Mouse (Mus musculus) regulatory T cell (primary cell): Measurements from ENCODE around the gene Wnk4.
"Not testable (repeated sequence)": the region's sequence is repeated elsewhere in the genome, so short reads cannot be mapped to it uniquely, and the experiment has no call there.

ENCODE experiments used
- in situ Hi-C: fragments of 300-600 bp; cut with MboI, MseI; formaldehyde crosslinking; loops from one replicate; pipeline ENCODE4 v1.15.1; 2025; ENCODE audit warnings: high pct_unique_total_duplicates

The Wnk4 gene

DNA sequence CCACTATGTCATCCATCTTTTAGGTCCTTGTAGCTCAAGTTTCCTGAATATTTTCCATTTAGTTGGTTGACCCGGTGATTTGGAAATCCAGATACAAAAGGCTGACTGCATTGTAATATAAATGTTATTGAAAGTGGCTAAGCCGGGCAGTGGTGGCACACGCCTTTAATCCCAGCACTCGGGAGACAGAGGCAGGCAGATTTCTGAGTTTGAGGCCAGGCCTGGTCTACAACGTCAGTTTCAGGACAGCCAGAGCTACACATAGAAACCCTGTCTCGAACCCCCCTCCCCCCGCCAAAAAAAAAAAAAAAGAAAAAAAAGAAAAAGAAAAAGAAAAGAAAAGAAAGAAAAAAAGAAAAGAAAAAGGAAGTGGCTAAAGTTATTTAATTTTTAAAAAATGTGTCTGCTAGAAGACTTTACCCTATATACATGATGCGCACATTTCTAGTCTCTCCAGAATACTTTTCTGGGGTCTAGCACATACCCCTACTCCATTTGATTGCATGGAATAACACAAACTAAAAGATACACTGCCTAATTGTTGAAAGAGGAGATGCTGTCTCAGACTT lies 54.8 kb downstream of the Wnk4 start:
- in situ Hi-C loops: no loop called here

- in situ Hi-C loops: no loop called here
Observed at GRCm38 (mm10) chr11:101315665-101316500, 55.5 kb downstream of the Wnk4 start, which contains the start of gene Psme3. Psme3 (plus strand) TSS chr11:101316213.

DNA sequence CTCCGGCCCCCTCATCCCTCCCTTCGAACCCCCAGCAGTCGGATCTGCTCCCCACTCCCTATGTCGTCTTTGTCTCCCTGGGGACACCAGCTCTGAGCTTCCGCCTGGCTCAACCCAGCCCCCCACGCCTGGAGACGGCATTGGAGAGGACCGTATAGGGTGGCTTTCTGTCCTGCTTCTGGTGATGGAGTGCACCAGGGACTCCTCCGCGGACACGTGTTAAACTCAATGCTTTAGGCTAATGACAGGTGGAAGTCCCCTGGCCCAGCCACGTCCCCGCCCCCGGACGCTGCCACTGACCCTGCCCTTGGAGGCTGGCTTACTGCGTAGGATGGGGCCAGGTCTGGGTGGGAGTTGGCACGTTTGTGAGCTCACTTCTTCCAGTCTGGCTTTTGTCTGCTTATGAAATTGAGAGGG lies 56.1 kb downstream of the Wnk4 start:
- in situ Hi-C loops: no loop called here

DNA sequence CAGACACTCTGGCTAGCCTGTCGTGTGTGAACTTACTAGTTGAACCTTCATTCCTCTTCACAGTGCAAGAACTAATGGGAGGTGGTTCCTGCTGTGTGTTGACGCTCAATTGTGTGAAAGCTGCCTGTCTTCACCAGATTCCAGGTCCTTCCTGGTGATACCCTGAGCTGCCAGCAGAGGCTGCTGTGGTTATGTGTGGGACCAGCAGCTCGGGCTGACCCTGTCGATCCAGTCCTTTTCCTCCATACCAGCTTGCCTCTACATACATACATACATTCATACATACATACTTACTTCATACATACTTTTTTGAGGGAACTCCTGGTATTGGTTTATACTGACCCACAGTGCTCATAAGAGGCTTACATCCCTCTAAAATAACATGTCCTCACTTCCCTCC lies 63.2 kb downstream of the Wnk4 start:
- in situ Hi-C loops: no loop called here

DNA sequence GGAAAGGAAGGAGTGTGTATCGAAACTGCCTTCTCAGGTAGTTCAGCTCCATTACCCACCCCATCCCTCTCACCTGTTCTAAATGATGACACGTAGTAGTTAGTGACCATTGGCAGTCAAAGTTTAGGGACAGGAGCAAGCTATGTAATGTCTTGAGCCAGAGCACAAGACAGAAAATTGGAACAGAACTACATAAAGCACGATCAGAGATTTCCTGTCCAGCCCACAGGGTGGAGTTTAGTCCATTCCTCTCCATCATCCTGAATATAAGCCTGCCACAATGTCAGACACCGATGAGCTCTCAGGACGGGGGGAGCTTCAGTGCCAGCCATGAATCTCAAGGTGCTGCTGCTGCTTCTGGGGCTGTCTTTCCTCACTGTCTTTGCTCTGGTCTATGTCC lies 64.4 kb downstream of the Wnk4 start, which contains the start of gene Aoc2:
Aoc2 (plus strand) TSS at position 301 of the 400 bp plus-strand sequence.
- in situ Hi-C loops: no loop called here

DNA sequence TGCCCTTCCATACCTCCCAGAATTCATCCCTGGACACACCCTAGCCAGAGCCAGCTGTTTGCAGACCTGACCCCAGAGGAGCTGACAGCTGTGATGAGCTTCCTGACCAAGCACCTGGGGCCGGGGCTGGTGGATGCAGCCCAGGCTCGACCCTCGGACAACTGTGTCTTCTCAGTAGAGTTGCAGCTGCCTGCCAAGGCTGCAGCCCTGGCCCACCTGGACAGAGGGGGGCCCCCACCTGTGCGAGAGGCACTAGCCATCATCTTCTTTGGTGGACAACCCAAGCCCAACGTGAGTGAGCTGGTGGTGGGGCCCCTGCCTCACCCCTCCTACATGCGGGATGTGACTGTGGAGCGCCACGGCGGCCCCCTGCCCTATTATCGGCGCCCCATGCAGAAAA lies 64.8 kb downstream of the Wnk4 start:
- in situ Hi-C loops: not testable (repeated sequence)

- in situ Hi-C loops: no loop called here
Observed at GRCm38 (mm10) chr11:101326147-101326546, 65.8 kb downstream of the Wnk4 start.
